Mouse (Mus musculus): Measurements from ENCODE around the gene Ddx23. TPM values are rescaled to one million over a fixed set of nuclear protein-coding genes. Genes with fewer than 3 reads are reported as not detected.

Gene Ddx23
- total and polyA plus RNA-seq, 3 experiments = 66.6 to 154 (median 112) TPM

GRCm38 (mm10) chr15:98608058-98608783, 54.5 kb downstream of the Ddx23 start:
- no peak for DNase-seq (ENCODE audit: low spot score)
- no peak for ATAC-seq (ENCODE audit: extremely low read depth, insufficient number of reproducible peaks, low FRiP score, poor library complexity, severe bottlenecking)
- Histone ChIP-seq H3K9me3 (replicated peaks) (peaks cover 5% of the 10 kb centered on the region), H3K4me3 (ENCODE audit: low read depth, low read length) (no peak overlapping the region), H3K4me1 (ENCODE audit: insufficient read depth, low read depth, low read length) (no peaks in the 10 kb centered on the region; the same call in 1 of the 2 replicates), H3K36me3 (replicated peaks) (no peaks in the 10 kb centered on the region), H3K27me3 (ENCODE audit: insufficient read depth, low read length) (peaks cover 51% of the 10 kb centered on the region)
- TF ChIP-seq TAL1 (conservative IDR thresholded peaks at IDR 0.05; ENCODE audit: low read depth, low read length) (no peak), POLR2AphosphoS5 (IDR thresholded peaks at IDR 0.05; ENCODE audit: insufficient replicate concordance, low read depth, low read length) (no peak), GATA2 (IDR thresholded peaks at IDR 0.05; ENCODE audit: borderline replicate concordance, low read depth, low read length) (no peak), CTCF (IDR thresholded peaks at IDR 0.05; ENCODE audit: low read depth, low read length) (no peak)

- Histone ChIP-seq H3K36me3 (replicated peaks) (no peaks in the 10 kb centered on the region), H3K4me1 (ENCODE audit: insufficient read depth, low read depth, low read length) (no peaks in the 10 kb centered on the region; the same call in 1 of the 2 replicates), H3K9me3 (replicated peaks) (peaks cover 5% of the 10 kb centered on the region), H3K27me3 (ENCODE audit: insufficient read depth, low read length) (peaks cover 55% of the 10 kb centered on the region), H3K4me3 (ENCODE audit: low read depth, low read length) (no peak overlapping the region)
- no peak for ATAC-seq (ENCODE audit: extremely low read depth, insufficient number of reproducible peaks, low FRiP score, poor library complexity, severe bottlenecking)
- TF ChIP-seq CTCF (IDR thresholded peaks at IDR 0.05; ENCODE audit: low read depth, low read length) (no peak), GATA1 (IDR thresholded peaks at IDR 0.05; ENCODE audit: borderline replicate concordance, low read length) (no peak), GATA2 (IDR thresholded peaks at IDR 0.05; ENCODE audit: borderline replicate concordance, low read depth, low read length) (no peak), POLR2AphosphoS5 (IDR thresholded peaks at IDR 0.05; ENCODE audit: insufficient replicate concordance, low read depth, low read length) (no peak), TAL1 (conservative IDR thresholded peaks at IDR 0.05; ENCODE audit: low read depth, low read length) (no peak)
- DNase-seq (ENCODE audit: low spot score) = no peak
Observed at GRCm38 (mm10) chr15:98607557-98607956, 55.1 kb downstream of the Ddx23 start.

GRCm38 (mm10) chr15:98606739-98607138, 56.0 kb downstream of the Ddx23 start:
- no peak for TF ChIP-seq GATA1 (IDR thresholded peaks at IDR 0.05; ENCODE audit: borderline replicate concordance, low read length)
- no peak for TF ChIP-seq GATA2 (IDR thresholded peaks at IDR 0.05; ENCODE audit: borderline replicate concordance, low read depth, low read length)
- TF ChIP-seq TAL1 (conservative IDR thresholded peaks at IDR 0.05; ENCODE audit: low read depth, low read length) = no peak
- no peak for TF ChIP-seq CTCF (IDR thresholded peaks at IDR 0.05; ENCODE audit: low read depth, low read length)
- H3K4me1 ChIP-seq (ENCODE audit: insufficient read depth, low read depth, low read length) = no peaks in the 10 kb centered on the region; the same call in 1 of the 2 replicates
- ATAC-seq (ENCODE audit: extremely low read depth, insufficient number of reproducible peaks, low FRiP score, poor library complexity, severe bottlenecking) = no peak
- H3K4me3 ChIP-seq (ENCODE audit: low read depth, low read length) = no peak overlapping the region
- H3K27me3 ChIP-seq (ENCODE audit: insufficient read depth, low read length) = peaks cover 60% of the 10 kb centered on the region
- no peaks in the 10 kb centered on the region for H3K9me3 ChIP-seq (replicated peaks)
- H3K36me3 ChIP-seq (replicated peaks) = no peaks in the 10 kb centered on the region
- DNase-seq (ENCODE audit: low spot score) = no peak

GRCm38 (mm10) chr15:98606051-98606536, 56.6 kb downstream of the Ddx23 start:
- DNase-seq (ENCODE audit: low spot score) = no peak
- no peak for TF ChIP-seq GATA1 (IDR thresholded peaks at IDR 0.05; ENCODE audit: borderline replicate concordance, low read length)
- H3K4me1 ChIP-seq (ENCODE audit: insufficient read depth, low read depth, low read length) = no peaks in the 10 kb centered on the region; the same call in 1 of the 2 replicates
- H3K36me3 ChIP-seq (replicated peaks) = no peaks in the 10 kb centered on the region
- ATAC-seq (ENCODE audit: extremely low read depth, insufficient number of reproducible peaks, low FRiP score, poor library complexity, severe bottlenecking) = no peak
- H3K4me3 ChIP-seq (ENCODE audit: low read depth, low read length) = no peak overlapping the region
- H3K27me3 ChIP-seq (ENCODE audit: insufficient read depth, low read length) = peaks cover 60% of the 10 kb centered on the region
- no peaks in the 10 kb centered on the region for H3K9me3 ChIP-seq (replicated peaks)

GRCm38 (mm10) chr15:98604041-98604575, 58.6 kb downstream of the Ddx23 start:
- Histone ChIP-seq H3K4me1 (ENCODE audit: insufficient read depth, low read depth, low read length) (no peaks in the 10 kb centered on the region; the same call in 1 of the 2 replicates), H3K4me3 (ENCODE audit: low read depth, low read length) (no peak overlapping the region), H3K9me3 (replicated peaks) (no peaks in the 10 kb centered on the region), H3K36me3 (replicated peaks) (no peaks in the 10 kb centered on the region), H3K27me3 (ENCODE audit: insufficient read depth, low read length) (peaks cover 61% of the 10 kb centered on the region)
- TF ChIP-seq CTCF (IDR thresholded peaks at IDR 0.05; ENCODE audit: low read depth, low read length) (no peak), POLR2AphosphoS5 (IDR thresholded peaks at IDR 0.05; ENCODE audit: insufficient replicate concordance, low read depth, low read length) (no peak), GATA2 (IDR thresholded peaks at IDR 0.05; ENCODE audit: borderline replicate concordance, low read depth, low read length) (no peak), TAL1 (conservative IDR thresholded peaks at IDR 0.05; ENCODE audit: low read depth, low read length) (no peak), GATA1 (IDR thresholded peaks at IDR 0.05; ENCODE audit: borderline replicate concordance, low read length) (no peak)
- ATAC-seq (ENCODE audit: extremely low read depth, insufficient number of reproducible peaks, low FRiP score, poor library complexity, severe bottlenecking) = no peak
- no peak for DNase-seq (ENCODE audit: low spot score)

- TF ChIP-seq TAL1 (conservative IDR thresholded peaks at IDR 0.05; ENCODE audit: low read depth, low read length) (no peak), POLR2AphosphoS5 (IDR thresholded peaks at IDR 0.05; ENCODE audit: insufficient replicate concordance, low read depth, low read length) (no peak), GATA1 (IDR thresholded peaks at IDR 0.05; ENCODE audit: borderline replicate concordance, low read length) (no peak), CTCF (IDR thresholded peaks at IDR 0.05; ENCODE audit: low read depth, low read length) (no peak), GATA2 (IDR thresholded peaks at IDR 0.05; ENCODE audit: borderline replicate concordance, low read depth, low read length) (no peak)
- no peak for DNase-seq (ENCODE audit: low spot score)
- no peaks in the 10 kb centered on the region; the same call in 1 of the 2 replicates for H3K4me1 ChIP-seq (ENCODE audit: insufficient read depth, low read depth, low read length)
- no peak overlapping the region for H3K4me3 ChIP-seq (ENCODE audit: low read depth, low read length)
- H3K27me3 ChIP-seq (ENCODE audit: insufficient read depth, low read length) = peaks cover 61% of the 10 kb centered on the region
- ATAC-seq (ENCODE audit: extremely low read depth, insufficient number of reproducible peaks, low FRiP score, poor library complexity, severe bottlenecking) = no peak
- H3K36me3 ChIP-seq (replicated peaks) = no peaks in the 10 kb centered on the region
- H3K9me3 ChIP-seq (replicated peaks) = no peaks in the 10 kb centered on the region
Observed at GRCm38 (mm10) chr15:98602921-98603458, 59.7 kb downstream of the Ddx23 start.

Data from G1E (cell line).